7 mouse cellular contexts compared by ENCODE assay signal in the genomic region with DNA sequence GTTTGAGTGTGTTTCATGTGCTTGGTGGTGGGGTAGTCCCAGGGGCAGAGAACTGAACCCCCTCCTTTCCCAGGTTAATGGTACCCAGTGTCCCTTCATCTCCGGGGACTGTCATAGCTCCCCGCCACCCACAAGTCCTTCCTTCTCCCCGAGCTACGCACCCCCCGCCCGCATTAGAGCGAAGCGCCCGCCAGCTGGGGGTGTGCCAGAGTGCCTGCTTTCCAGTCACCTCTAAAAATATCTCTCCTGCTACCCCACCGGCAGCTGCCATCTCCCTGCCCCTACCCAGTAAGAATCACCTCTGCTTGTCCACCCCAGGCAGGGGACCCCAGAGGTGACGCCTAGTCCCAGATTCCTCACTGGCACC. TPM values are rescaled to one million over a fixed set of nuclear protein-coding genes. Genes with fewer than 3 reads are reported as not detected.
A peak's percentile ranks its signal among the peaks of the same experiment; 100 is the strongest.
DNase-seq lines count a peak whose midpoint lies in the region; ATAC-seq and TF ChIP-seq lines count a peak whose summit lies in the region.

No protein-coding gene starts in this region.

- TF ChIP-seq CTCF in testis, adult 2 months (IDR thresholded peaks at IDR 0.05; ENCODE audit: control insufficient read depth, insufficient read depth, insufficient replicate concordance, low read depth, low read length): no peak

- peak overlapping the region; percentile 93 for H3K4me2 ChIP-seq in hindbrain, embryonic 11.5 days (replicated peaks; ENCODE audit: low read depth, low read length)

- ATAC-seq in hindbrain, embryonic 11.5 days (ENCODE audit: low FRiP score): no peak; the same call in 1 of the 2 replicates

- no peak for TF ChIP-seq POLR2A in testis, adult 2 months (IDR thresholded peaks at IDR 0.05; ENCODE audit: control insufficient read depth, low read depth, low read length)

- no peak overlapping the region for H3K27ac ChIP-seq in hindbrain, embryonic 11.5 days (ENCODE audit: low read depth, low read length)
- peak overlapping the region; percentile 83; the same call in 1 of the 2 replicates for H3K27ac ChIP-seq in limb, embryonic 10.5 days
- H3K27ac ChIP-seq in midbrain, embryonic 10.5 days (replicated peaks): peak overlapping the region; percentile 85
- no peak overlapping the region for H3K27ac ChIP-seq in testis, adult 2 months (ENCODE audit: control insufficient read depth, insufficient read depth, low read depth, low read length)

- 0 out of 2 replicates have a peak, but pooled peaks cover 2% of the 10 kb centered on the region for H3K4me1 ChIP-seq in hindbrain, embryonic 11.5 days (replicated peaks; ENCODE audit: control insufficient read depth, insufficient read depth, low read length)
- peaks cover 23% of the 10 kb centered on the region for H3K4me1 ChIP-seq in limb, embryonic 10.5 days
- peaks cover 22% of the 10 kb centered on the region for H3K4me1 ChIP-seq in midbrain, embryonic 10.5 days
- peaks cover 11% of the 10 kb centered on the region for H3K4me1 ChIP-seq in testis, adult 2 months (ENCODE audit: control insufficient read depth, insufficient read depth, low read length)

- no peaks in the 10 kb centered on the region for H3K9me3 ChIP-seq in hindbrain, embryonic 11.5 days (ENCODE audit: control insufficient read depth, low read length)
- no peaks in the 10 kb centered on the region for H3K9me3 ChIP-seq in limb, embryonic 10.5 days (replicated peaks)
- no peaks in the 10 kb centered on the region for H3K9me3 ChIP-seq in midbrain, embryonic 10.5 days (replicated peaks)

- no peaks in the 10 kb centered on the region for H3K36me3 ChIP-seq in hindbrain, embryonic 11.5 days (ENCODE audit: control insufficient read depth, insufficient read depth, low read length)
- H3K36me3 ChIP-seq in limb, embryonic 10.5 days: no peaks in the 10 kb centered on the region
- no peaks in the 10 kb centered on the region for H3K36me3 ChIP-seq in midbrain, embryonic 10.5 days
- no peaks in the 10 kb centered on the region for H3K36me3 ChIP-seq in testis, adult 2 months (ENCODE audit: control insufficient read depth, insufficient read depth, low read length)

- peak; percentile 63 for DNase-seq in Muller cell, postnatal 12 days (ENCODE audit: inconsistent ontology term)
- DNase-seq in cerebellum, adult 11-12 months: peak; percentile 83
- DNase-seq in frontal cortex, postnatal 36 days (ENCODE audit: low spot score in 2 of 2): peak; percentile 59 to 73
- peak; percentile 36 for DNase-seq in hindbrain, embryonic 11.5 days (ENCODE audit: low spot score)
- DNase-seq in limb, embryonic 10.5 days (ENCODE audit: low spot score): peak; percentile 52
- no peak for DNase-seq in midbrain, embryonic 10.5 days (ENCODE audit: low spot score)

- peak overlapping the region; percentile 61 for H3K4me3 ChIP-seq in hindbrain, embryonic 11.5 days (ENCODE audit: low read depth, low read length)
- H3K4me3 ChIP-seq in limb, embryonic 10.5 days: peak overlapping the region; percentile 72
- H3K4me3 ChIP-seq in midbrain, embryonic 10.5 days: peak overlapping the region; percentile 68
- H3K4me3 ChIP-seq in testis, adult 2 months (ENCODE audit: control insufficient read depth, low read depth, low read length): peak overlapping the region; percentile 88

- WGBS in hindbrain, embryonic 11.5 days: 1% methylated on average over 11 of the region's 11 CpGs
- WGBS in limb, embryonic 10.5 days: 3% methylated on average over 11 of the region's 11 CpGs
- WGBS in midbrain, embryonic 10.5 days: under 1% methylated on average over 11 of the region's 11 CpGs

- peaks cover 29% of the 10 kb centered on the region for H3K27me3 ChIP-seq in hindbrain, embryonic 11.5 days (ENCODE audit: control insufficient read depth, insufficient read depth, low read length)
- H3K27me3 ChIP-seq in limb, embryonic 10.5 days (ENCODE audit: low read depth, poor library complexity, severe bottlenecking): peaks cover 87% of the 10 kb centered on the region
- peaks cover 87% of the 10 kb centered on the region for H3K27me3 ChIP-seq in midbrain, embryonic 10.5 days (ENCODE audit: low read depth, poor library complexity, severe bottlenecking)
- no peaks in the 10 kb centered on the region; the same call in 1 of the 2 replicates for H3K27me3 ChIP-seq in testis, adult 2 months (ENCODE audit: control insufficient read depth, insufficient read depth, low read length)

- peak overlapping the region; percentile 47 for H3K9ac ChIP-seq in hindbrain, embryonic 11.5 days (ENCODE audit: low read depth, low read length)

RNA-seq across cellular contexts. Expression of gene Phospho1, which starts 0.6 kb away (rescaled TPM):
- not detected in 2 replicates for polyA plus RNA-seq in hindbrain, embryonic 11.5 days (2014; fragmentation: Nextera tagmentation; extraction: Ambion mirVana)
- polyA plus RNA-seq in limb, embryonic 10.5 days (2016; fragmentation: Nextera tagmentation; extraction: Ambion mirVana): not detected in 2 replicates
- 0.30 TPM in 1 of 2 replicates, not detected in the other for polyA plus RNA-seq in midbrain, embryonic 10.5 days (2016; fragmentation: Nextera tagmentation; extraction: Ambion mirVana)
- polyA plus RNA-seq in testis, adult 2 months (2012; rRNA removed): 371 and 441 TPM in 2 replicates

RNA-seq across cellular contexts. Expression of gene Gngt2, which starts 12.2 kb away (rescaled TPM):
- 7.1 and 7.6 TPM in 2 replicates for polyA plus RNA-seq in hindbrain, embryonic 11.5 days (2014; fragmentation: Nextera tagmentation; extraction: Ambion mirVana)
- 8.9 and 9.3 TPM in 2 replicates for polyA plus RNA-seq in limb, embryonic 10.5 days (2016; fragmentation: Nextera tagmentation; extraction: Ambion mirVana)
- 4.4 and 6.1 TPM in 2 replicates for polyA plus RNA-seq in midbrain, embryonic 10.5 days (2016; fragmentation: Nextera tagmentation; extraction: Ambion mirVana)
- 0.41 and 0.49 TPM in 2 replicates for polyA plus RNA-seq in testis, adult 2 months (2012; rRNA removed)

RNA-seq across cellular contexts. Expression of gene Abi3, which starts 17.4 kb away (rescaled TPM):
- polyA plus RNA-seq in hindbrain, embryonic 11.5 days (2014; fragmentation: Nextera tagmentation; extraction: Ambion mirVana): 2.4 and 2.6 TPM in 2 replicates
- 4.0 and 4.4 TPM in 2 replicates for polyA plus RNA-seq in limb, embryonic 10.5 days (2016; fragmentation: Nextera tagmentation; extraction: Ambion mirVana)
- 3.5 and 3.6 TPM in 2 replicates for polyA plus RNA-seq in midbrain, embryonic 10.5 days (2016; fragmentation: Nextera tagmentation; extraction: Ambion mirVana)
- polyA plus RNA-seq in testis, adult 2 months (2012; rRNA removed): 0.58 and 0.93 TPM in 2 replicates

Comparison
In these comparisons a context has a peak if more than half of its experiments do, and no peak if none do; other contexts are left out.
1. H3K27ac ChIP-seq: peak in limb, embryonic 10.5 days (single experiment) and midbrain, embryonic 10.5 days (single experiment); none in hindbrain, embryonic 11.5 days (single experiment) and testis, adult 2 months (single experiment).
2. RNA of gene Phospho1, which starts 0.6 kb away (polyA plus RNA-seq): 371 to 441 TPM in testis, adult 2 months; 0.30 TPM in midbrain, embryonic 10.5 days, not detected in limb, embryonic 10.5 days and not detected in hindbrain, embryonic 11.5 days; every median in the first group is over 100 times any median in the second.
3. Peak in every context shown above with its lines, with median percentiles within 50 percentile points of each other: H3K4me3 ChIP-seq.